Mouse (Mus musculus) C2C12 (cell line): ENCODE measurements at regions not wholly inside any gene's neighbourhood (a gene's known extent, or its start where the extent isn't known, plus 50 kb on each side); places are given as distances from the start of the nearest gene placed in this dataset.

Source experiments
- H3K27me3 ChIP-seq: one replicate; pipeline ENCODE4 v1.6.1; 2011; ENCODE audit not compliant: control insufficient read depth, insufficient read depth, insufficient read length
- H3K36me3 ChIP-seq: one replicate; pipeline ENCODE4 v1.6.1; 2011; ENCODE audit not compliant: control insufficient read depth, insufficient read depth
- H3K4me3 ChIP-seq: one replicate; pipeline ENCODE4 v1.5.1; 2011; ENCODE audit warnings: mild to moderate bottlenecking, control low read depth; ENCODE audit not compliant: poor library complexity, insufficient read depth, severe bottlenecking
- H3K79me2 ChIP-seq: one replicate; pipeline ENCODE4 v1.6.1; 2011; ENCODE audit not compliant: control insufficient read depth, insufficient read depth
- H3K79me3 ChIP-seq: one replicate; pipeline ENCODE4 v1.6.1; 2011; ENCODE audit warnings: low read depth, control low read depth
- H3ac ChIP-seq: one replicate; pipeline ENCODE3; 2011; ENCODE audit warnings: low read depth; ENCODE audit not compliant: control insufficient read depth, insufficient read length
- CEBPB ChIP-seq: IDR thresholded peaks from one replicate; pipeline ENCODE4 v1.6.1; 2011; ENCODE audit warnings: low read depth, mild to moderate bottlenecking, control low read depth, moderate library complexity
- CTCF ChIP-seq: IDR thresholded peaks from one replicate; pipeline ENCODE4 v1.5.1; 2011; ENCODE audit not compliant: control insufficient read depth, insufficient read depth, insufficient read length
- FOSL1 ChIP-seq: IDR thresholded peaks from one replicate; pipeline ENCODE4 v1.8.0; 2011; ENCODE audit warnings: mild to moderate bottlenecking, low read length; ENCODE audit not compliant: poor library complexity, insufficient read depth, severe bottlenecking
- MAX ChIP-seq: IDR thresholded peaks from one replicate; pipeline ENCODE4 v1.6.1; 2011; ENCODE audit warnings: mild to moderate bottlenecking, control low read depth
- MYOD1 ChIP-seq: IDR thresholded peaks from one replicate; pipeline ENCODE4 v1.6.1; 2011; ENCODE audit warnings: low read depth; ENCODE audit not compliant: control insufficient read depth, insufficient read length
- MYOG ChIP-seq: IDR thresholded peaks from one replicate; pipeline ENCODE4 v1.6.1; 2011; ENCODE audit not compliant: control insufficient read depth, insufficient read length; ENCODE audit errors: extremely low read depth
- USF1 ChIP-seq: IDR thresholded peaks from one replicate; pipeline ENCODE4 v1.6.1; 2011; ENCODE audit warnings: low read depth, mild to moderate bottlenecking, control low read depth, moderate library complexity

DNA sequence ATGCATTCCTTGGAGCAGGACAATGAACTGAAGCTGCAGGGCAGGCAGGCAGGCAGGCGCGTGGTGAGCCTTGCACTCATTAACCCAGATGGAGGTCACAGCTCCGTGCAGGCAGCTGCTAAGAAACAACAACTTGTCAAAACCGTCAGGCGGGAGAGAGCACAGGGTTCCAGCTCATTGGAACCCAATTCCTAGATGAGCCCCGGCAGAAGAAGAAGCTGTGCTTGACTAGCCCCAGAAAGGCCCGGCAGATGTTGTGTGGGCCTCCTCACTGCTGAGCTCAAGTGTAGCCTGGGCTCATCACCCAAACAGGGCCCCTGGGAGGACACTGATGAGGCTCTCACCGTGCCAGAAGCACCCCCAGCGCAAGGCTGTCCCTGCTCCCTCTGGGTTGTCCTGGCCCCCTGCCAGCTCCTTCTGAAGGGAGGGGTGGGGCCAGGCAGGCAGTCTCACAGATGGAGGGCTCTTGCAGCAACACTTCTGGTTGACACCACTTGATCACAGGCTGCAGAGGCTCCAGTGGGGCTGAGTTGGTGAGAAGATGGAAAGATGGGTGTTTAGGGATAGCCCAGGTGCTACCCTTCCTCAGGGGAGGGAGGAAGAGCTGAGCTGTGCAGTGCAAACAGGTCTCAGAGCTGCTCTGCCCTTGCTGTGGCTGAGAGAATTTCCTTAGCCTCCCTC lies 58.8 kb upstream of the Maf start:
- TF ChIP-seq MYOG, result no peak
- TF ChIP-seq FOSL1, result no peak
- no peak for TF ChIP-seq CEBPB
- no peak for TF ChIP-seq USF1
- no peak for TF ChIP-seq CTCF
- no peak for TF ChIP-seq MYOD1
- TF ChIP-seq MAX, result no peak
- no peaks in the 10 kb centered on the region for H3K79me2 ChIP-seq
- H3K27me3 ChIP-seq, result no peaks in the 10 kb centered on the region
- no peaks in the 10 kb centered on the region for H3K36me3 ChIP-seq
- no peak overlapping the region for H3K4me3 ChIP-seq
- no peak overlapping the region for H3ac ChIP-seq
- H3K79me3 ChIP-seq, result no peaks in the 10 kb centered on the region

DNA sequence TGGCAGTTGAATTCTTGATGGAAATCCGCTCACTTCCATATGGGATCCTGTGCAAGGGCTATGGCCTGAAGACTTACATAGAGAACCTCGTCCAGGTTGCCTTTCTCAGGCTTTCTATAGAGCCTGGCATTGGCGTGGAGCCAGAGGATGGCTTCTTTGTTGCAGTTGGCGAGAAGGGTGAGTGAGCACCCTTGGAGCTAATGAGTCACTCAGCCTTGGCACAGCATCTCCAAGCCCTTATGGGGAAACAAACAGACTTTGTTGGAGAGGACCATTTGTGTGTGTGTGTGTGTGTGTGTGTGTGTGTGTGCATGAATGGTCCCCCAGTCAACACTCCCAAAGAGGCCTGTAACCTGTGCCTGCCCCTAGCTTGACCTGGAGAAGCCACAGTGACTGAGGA lies 57.0 kb upstream of the Maf start:
- TF ChIP-seq MYOD1, result peak; percentile 16
- TF ChIP-seq CTCF, result no peak
- TF ChIP-seq CEBPB, result peak; percentile 11
- TF ChIP-seq MAX, result no peak
- no peak for TF ChIP-seq FOSL1
- TF ChIP-seq USF1, result no peak
- no peak for TF ChIP-seq MYOG
- no peaks in the 10 kb centered on the region for H3K79me3 ChIP-seq
- no peaks in the 10 kb centered on the region for H3K36me3 ChIP-seq
- H3K79me2 ChIP-seq, result no peaks in the 10 kb centered on the region
- no peaks in the 10 kb centered on the region for H3K27me3 ChIP-seq
- H3ac ChIP-seq, result no peak overlapping the region
- no peak overlapping the region for H3K4me3 ChIP-seq

DNA sequence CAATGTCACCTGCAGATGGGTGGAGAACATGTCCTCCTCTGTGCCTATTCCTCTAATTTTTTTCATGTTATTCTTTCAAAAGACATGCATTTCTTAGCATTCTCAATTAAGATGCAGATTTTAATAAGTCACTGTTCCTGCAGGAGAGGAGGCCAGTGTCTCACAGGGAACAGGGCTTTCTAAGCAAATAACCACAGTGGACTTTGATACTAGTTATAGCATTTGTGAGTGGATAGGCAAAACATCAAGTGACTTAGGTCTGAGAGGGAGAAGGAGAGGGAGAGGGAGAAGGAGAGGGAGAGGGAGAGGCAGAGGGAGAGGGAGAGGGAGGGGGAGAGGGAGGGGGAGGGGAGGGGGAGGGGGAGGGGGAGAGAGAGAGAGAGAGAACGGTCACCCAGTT lies 50.4 kb upstream of the Maf start:
- H3K36me3 ChIP-seq, result no peaks in the 10 kb centered on the region
- no peak overlapping the region for H3ac ChIP-seq
- TF ChIP-seq USF1 (no peak), CTCF (no peak), CEBPB (no peak), MAX (no peak), MYOD1 (no peak), MYOG (no peak), FOSL1 (no peak)
- no peaks in the 10 kb centered on the region for H3K27me3 ChIP-seq
- no peaks in the 10 kb centered on the region for H3K79me2 ChIP-seq
- H3K4me3 ChIP-seq, result no peak overlapping the region
- H3K79me3 ChIP-seq, result no peaks in the 10 kb centered on the region
